Mouse (Mus musculus): ENCODE results near the gene Efcab7.

Gene Efcab7

DNA sequence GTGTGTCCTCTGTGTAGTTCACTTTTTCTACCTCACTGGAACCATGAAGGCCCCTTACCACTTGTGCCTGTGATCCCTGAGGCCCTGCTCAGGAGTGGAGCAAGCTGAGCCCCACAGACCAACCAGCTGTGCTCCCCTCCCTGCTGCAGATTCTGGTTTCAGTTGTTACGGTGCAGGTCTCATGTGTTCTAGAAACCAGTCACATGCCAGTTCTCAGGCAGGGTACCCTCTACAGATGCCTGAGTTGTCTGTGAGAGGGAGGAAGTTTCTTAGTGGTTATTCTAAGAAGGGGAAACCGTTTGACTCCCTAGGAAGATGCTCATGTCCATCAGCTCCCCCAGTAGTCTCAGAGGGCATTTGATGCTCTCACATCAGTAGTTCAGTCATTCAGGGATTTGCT lies 115.6 kb downstream of the Efcab7 start:
- no peak for DNase-seq (ENCODE audit: low spot score in 2 of 2)

DNA sequence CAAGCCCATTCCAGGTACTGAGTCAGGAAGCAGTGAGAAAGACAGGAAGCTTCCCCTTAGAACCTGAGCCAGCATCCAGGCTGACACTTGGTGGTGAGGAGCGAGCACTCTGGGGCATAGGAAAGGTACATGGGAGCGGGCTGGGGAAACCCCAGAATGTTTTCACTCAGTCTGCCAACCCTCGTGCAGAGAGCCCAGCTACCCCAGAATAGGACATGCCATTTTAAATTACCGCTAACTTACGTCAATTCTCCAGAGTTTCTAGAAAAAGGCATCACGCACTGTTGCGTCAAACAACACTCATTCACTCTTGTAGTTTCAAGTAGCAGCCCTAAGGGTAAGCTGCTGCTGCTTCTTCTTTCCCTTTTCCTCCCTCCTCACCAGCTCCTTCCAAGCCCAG lies 116.0 kb downstream of the Efcab7 start:
- no peak for DNase-seq (ENCODE audit: low spot score in 2 of 2)

DNA sequence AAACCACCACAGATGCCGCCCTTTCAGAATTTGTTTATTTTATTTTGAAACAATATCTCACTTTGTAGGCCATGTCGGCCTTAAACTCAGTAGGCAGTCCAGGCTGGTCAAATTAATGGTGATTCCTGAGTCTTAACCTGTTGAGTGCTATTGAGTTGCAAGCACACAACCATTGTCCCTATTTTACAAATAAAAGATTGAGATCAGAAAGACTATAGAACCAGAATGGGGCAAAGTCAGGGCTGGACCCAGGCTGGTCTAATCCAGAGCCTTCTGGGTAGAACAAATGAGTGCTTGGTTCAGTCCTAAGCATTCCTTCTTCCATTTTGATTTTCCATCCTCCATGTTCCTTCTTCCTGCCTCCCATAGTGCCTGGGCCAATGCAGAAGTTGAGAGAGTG lies 117.5 kb downstream of the Efcab7 start:
- DNase-seq (ENCODE audit: low spot score in 2 of 2): no peak

DNA sequence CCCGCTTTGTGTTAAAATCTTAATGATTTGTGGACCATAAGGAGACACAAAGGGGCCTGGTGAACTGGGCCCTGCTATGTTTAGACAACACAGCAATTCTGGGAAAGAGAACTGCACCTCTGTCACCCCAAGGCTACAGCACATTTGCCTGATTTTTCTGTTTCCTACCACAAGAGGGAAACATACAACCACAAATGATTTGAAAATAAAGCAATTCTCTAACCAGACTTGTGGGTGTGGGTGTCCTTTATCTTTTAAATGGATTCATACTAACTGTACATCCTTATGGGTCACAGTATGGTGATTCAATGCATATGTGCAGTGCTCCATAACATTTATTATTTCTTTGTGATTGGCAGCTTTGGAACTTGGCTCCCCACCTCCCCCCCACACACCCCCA lies 118.2 kb downstream of the Efcab7 start:
- DNase-seq (ENCODE audit: low spot score in 2 of 2): no peak

DNA sequence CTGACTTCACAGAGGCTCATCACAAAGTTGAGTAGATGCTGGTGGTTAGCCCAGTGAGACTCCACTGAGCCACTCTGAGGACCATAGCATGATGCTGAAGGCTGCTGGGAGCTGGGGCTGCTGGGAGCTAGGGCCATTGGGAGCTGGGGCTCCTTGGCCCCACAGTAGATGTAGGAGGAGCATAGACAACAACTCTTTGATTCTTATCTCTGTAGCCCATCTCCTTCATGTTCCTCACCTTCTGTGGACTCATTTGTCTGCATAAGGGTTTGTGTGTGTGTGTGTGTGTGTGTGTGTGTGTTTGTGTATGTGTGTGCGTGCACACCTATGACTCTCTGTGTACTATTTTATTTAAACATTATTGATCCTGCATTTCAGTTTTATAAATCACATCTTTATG lies 118.9 kb downstream of the Efcab7 start:
- no peak for DNase-seq (ENCODE audit: low spot score in 2 of 2)

DNA sequence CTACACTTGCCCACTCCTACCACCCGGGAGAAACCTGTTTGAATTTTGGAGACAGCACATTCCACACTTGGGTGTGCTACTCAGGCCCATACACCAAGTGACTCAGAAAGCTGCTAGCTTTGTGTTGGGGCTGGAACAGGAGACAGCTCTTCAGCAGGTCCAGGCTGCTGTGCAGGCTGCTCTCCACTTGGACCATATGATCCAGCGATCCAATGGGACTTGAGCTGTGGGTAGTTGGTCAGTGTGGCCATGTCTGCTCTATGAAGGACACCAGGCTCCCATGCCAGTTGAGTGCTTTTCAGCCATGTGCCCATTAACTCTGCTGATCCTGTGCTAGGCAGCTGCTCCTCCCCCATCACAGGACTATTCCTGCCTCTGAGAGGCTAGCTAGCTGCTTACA lies 124.9 kb downstream of the Efcab7 start:
- no peak for DNase-seq (ENCODE audit: low spot score in 2 of 2)

DNA sequence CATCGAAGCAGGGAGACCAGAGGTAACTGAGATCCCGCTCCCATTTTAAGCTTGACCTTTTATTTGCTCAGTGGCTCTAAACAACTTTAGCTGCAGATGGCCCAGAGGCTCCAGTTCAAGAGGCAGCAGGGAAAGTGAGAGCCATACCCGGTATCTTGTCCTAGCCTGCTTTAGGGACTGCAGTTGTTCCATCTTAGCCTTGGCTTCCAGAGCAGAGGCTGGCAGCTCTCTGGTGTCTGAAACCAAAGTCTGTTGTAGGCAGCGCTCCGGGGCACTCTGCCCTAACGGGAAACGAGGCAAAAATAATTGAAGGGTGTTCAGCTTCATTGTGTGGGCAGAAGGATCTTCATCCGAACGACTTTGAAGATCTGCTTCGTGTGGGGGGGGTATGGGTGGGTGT lies 126.4 kb downstream of the Efcab7 start:
- no peak for DNase-seq (ENCODE audit: low spot score in 2 of 2)

DNA sequence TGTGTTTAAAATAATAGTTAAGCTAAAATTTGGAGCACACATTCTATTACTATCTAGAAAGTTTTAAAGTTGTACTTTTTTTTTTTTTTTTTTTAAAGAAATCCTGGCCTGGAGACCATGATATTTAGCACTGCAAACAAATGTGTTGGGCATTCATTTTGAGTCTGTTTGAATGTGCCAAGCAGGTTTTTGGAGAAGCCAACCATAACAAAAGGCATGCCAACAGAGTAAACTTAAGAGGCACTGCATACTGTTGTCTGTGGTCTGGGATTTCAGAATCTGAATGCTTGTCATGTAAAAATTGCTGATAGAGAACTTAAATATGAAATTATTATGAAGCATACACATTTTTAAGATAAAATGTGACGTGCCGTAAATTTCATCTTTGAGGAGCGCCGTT lies 128.2 kb downstream of the Efcab7 start:
- DNase-seq (ENCODE audit: low spot score in 2 of 2): no peak

DNA sequence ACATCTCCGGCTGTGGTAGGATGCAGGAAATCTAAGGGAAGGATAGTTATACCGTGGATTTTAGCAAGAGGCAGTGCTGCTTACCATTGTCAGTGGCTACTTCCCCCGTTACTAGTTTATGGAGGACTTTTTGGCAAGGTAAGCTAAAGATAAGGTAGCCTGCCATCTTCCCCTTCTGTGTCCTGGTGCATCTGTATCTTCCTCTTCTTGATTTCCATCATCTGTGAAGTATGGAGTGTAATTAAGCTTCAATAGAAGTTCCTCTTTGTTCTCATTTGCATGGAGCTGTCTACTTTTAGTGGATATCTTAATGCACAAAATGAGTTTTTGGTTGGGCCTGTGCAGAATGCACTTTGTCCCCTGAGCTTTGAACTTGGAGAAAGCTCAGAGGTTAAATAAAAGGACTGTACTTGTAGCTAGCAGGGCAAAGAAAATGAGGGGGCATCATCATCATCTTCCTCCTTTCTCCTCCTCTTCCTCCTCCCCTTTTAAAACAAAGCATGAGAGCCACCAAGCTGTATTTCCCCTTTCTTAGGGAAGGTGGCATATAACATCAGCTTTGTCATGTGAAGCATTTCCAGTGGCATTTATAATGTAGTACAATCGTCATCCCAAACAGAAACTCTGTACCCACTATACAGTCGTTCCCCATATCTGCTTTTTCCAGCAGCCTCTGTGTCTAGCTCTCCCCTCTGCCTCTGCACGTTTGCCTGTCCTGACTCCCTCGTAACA lies 129.3 kb downstream of the Efcab7 start:
- no peak for DNase-seq (ENCODE audit: low spot score in 2 of 2)

DNA sequence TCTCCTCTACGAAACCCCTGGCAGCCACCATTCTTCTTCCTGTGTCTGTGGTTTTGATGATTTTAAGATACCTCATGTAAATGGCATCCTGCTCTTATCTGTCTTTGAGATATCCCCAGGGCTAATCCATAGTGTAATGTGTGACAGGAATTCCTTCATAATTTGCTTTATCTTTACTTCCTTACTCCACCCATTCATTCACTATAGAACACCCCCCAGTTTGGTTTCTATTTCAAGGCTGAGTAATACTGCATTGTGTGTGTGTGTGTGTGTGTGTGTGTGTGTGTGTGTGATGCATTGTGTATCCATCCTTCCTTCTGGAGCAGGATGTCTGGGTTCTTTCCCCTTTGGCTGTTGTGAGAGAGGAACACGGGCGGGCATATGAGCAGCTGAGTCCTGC lies 130.3 kb downstream of the Efcab7 start:
- no peak for DNase-seq (ENCODE audit: low spot score in 2 of 2)

Data from left cerebral cortex, adult 9 months (tissue).